Mouse (Mus musculus) embryonic fibroblast, embryonic 13.5 days (primary cell): ENCODE results near the gene 4930449I24Rik.
"Not testable (repeated sequence)": the region's sequence is repeated elsewhere in the genome, so short reads cannot be mapped to it uniquely, and the experiment has no call there.

Experiments
- CTCF ChIP-seq: IDR thresholded peaks from 2 replicates; pipeline ENCODE4 v1.5.1; 2011; ENCODE audit warnings: mild to moderate bottlenecking, control low read depth, low read length, moderate library complexity, borderline replicate concordance; ENCODE audit not compliant: insufficient read depth
- POLR2A ChIP-seq: IDR thresholded peaks from 2 replicates; pipeline ENCODE4 v1.6.1; 2011; ENCODE audit warnings: low read depth, mild to moderate bottlenecking, control low read depth, low read length, moderate library complexity

DNA sequence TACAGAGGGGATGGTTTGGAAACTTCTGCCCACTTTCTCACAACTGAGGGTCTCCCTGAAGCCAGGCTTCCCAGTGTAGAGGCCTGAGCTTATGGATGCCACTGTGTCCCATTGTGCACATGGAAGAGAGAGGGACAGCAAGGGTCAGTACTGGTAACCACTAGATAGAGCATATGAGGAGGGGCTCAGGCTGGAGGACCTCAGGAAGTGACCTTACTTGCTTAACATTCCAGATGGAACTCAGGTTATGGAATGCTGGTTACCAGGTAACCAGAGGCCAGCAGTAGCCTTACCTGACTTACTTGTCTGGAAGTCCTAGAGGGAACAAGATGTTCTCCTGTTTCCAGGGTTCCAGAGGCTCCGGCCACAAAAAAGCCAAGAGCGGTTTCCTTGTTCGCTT, 20.5 kb upstream of the 4930449I24Rik start, which contains the start of gene Gm6408:
- not testable (repeated sequence) for TF ChIP-seq CTCF, POLR2A
